Mouse (Mus musculus): Measurements from ENCODE around the gene Pecam1. TPM values are rescaled to one million over a fixed set of nuclear protein-coding genes. Genes with fewer than 3 reads are reported as not detected.
"Not testable (repeated sequence)": the region's sequence is repeated elsewhere in the genome, so short reads cannot be mapped to it uniquely, and the experiment has no call there.

Pecam1 gene
- polyA plus RNA-seq, 1 experiment from 2014 or later, result 12.4 TPM

DNA sequence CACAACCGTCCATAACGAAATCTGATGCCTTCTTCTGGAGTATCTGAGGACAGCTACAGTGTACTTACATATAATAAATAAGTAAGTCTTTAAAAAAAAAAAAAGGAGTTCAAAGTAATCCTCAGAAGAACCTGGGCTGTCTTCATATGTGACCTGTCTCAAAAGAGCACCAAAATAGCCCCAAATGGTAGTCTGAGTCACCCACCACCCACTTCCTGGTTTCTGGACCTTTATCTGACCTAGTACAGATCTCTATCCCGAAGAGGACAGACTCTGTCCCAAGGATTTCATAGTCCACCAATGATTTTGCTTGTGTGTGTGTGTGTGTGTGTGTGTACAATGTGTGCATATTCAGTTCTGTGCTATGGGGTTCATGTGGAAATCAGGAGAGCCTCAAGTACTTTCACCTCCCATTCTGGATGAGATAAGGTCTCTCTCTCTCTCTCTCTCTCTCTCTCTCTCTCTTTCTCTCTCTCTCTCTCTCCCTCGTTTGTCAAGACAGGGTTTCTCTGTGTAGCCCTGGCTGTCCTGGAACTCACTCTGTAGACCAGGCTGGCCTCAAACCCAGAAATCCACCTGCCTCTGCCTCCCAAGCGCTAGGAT, 93.4 kb downstream of the Pecam1 start:
- ATAC-seq; H3K36me3 ChIP-seq (ENCODE audit: poor library complexity, severe bottlenecking); H3K9me3 ChIP-seq (replicated peaks); H3K27ac ChIP-seq; H3K4me3 ChIP-seq; H3K27me3 ChIP-seq; H3K9ac ChIP-seq; H3K4me2 ChIP-seq: not testable (repeated sequence)
- 85% methylated on average over 5 of the region's 5 CpGs for whole genome bisulfite sequencing
- H3K4me1 ChIP-seq, result peaks cover 36% of the 10 kb centered on the region

DNA sequence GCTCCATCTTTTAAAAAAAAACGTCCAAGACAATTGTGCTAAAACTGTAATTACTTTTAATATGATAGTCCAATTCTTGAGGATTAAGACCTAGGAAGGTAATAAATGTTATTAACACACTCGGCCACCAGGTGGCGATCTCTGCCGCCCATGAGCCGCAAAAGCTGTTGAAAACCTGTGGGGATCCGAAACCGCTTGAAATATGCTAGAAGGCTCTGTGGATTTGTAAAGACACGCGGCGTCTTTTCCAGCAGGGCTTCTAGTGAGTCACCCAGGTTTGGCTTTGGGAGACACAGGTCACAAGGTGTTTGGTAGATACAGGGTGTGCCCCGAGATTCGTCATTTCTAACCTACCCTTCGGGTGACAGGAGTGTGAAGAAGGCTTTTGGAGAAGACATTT, 102.1 kb downstream of the Pecam1 start:
- Histone ChIP-seq H3K4me3 (no peak overlapping the region), H3K9ac (no peak overlapping the region), H3K4me1 (no peaks in the 10 kb centered on the region), H3K9me3 (replicated peaks) (no peaks in the 10 kb centered on the region), H3K27ac (no peak overlapping the region), H3K27me3 (no peaks in the 10 kb centered on the region), H3K36me3 (ENCODE audit: poor library complexity, severe bottlenecking) (no peaks in the 10 kb centered on the region), H3K4me2 (no peak overlapping the region)
- 25% methylated on average over 13 of the region's 13 CpGs for WGBS
- 0 out of 2 replicates have a peak, but pooled peaks have one; percentile 30 for ATAC-seq

DNA sequence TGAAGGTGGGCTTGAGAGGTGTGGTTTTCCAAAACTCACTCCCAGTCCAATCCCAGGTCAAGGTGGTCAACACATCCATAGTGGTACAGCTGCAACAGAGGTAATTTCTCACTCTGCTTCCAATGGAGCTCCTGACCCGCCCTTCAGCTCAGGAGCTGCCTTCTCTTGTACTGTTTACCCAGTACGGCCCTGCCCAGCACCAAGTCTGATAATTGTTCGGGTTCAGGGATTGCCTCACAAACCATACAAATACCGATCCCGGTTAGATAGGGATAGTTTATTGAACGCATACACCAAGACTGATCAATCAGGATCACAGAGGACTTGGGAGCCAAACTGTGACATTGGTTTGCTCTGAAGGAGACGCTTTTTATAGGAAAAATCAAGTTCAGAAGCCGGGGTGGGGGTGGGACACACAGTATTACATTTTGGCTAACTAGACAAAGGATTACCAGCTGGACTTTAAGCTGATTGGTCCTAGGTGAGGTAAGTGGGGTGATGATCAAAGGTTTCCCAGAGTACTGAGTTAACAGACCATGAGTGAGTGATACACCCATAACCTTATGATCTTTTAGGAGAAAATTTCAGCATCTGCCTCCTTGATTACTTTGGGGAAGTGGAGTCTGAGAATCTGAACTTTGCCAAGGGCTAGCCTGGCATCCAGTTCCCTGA, 107.3 kb downstream of the Pecam1 start:
- no peak for ATAC-seq
- H3K4me3 ChIP-seq, result no peak overlapping the region
- H3K4me1 ChIP-seq, result peaks cover 23% of the 10 kb centered on the region
- no peak overlapping the region for H3K27ac ChIP-seq
- no peak overlapping the region for H3K4me2 ChIP-seq
- no peaks in the 10 kb centered on the region for H3K9me3 ChIP-seq (replicated peaks)
- WGBS, result 79% methylated on average over 8 of the region's 8 CpGs
- no peaks in the 10 kb centered on the region for H3K36me3 ChIP-seq (ENCODE audit: poor library complexity, severe bottlenecking)
- H3K9ac ChIP-seq, result no peak overlapping the region
- H3K27me3 ChIP-seq, result no peaks in the 10 kb centered on the region

GRCm38 (mm10) chr11:106641580-106641979, 108.8 kb downstream of the Pecam1 start:
- peaks cover 31% of the 10 kb centered on the region for H3K4me1 ChIP-seq
- no peak overlapping the region for H3K4me3 ChIP-seq
- no peak overlapping the region for H3K4me2 ChIP-seq
- H3K9me3 ChIP-seq (replicated peaks), result no peaks in the 10 kb centered on the region
- H3K9ac ChIP-seq, result no peak overlapping the region
- H3K27ac ChIP-seq, result no peak overlapping the region
- WGBS, result 71% methylated on average over 1 of the region's 1 CpGs
- no peaks in the 10 kb centered on the region for H3K36me3 ChIP-seq (ENCODE audit: poor library complexity, severe bottlenecking)
- no peak for ATAC-seq
- no peaks in the 10 kb centered on the region for H3K27me3 ChIP-seq

DNA sequence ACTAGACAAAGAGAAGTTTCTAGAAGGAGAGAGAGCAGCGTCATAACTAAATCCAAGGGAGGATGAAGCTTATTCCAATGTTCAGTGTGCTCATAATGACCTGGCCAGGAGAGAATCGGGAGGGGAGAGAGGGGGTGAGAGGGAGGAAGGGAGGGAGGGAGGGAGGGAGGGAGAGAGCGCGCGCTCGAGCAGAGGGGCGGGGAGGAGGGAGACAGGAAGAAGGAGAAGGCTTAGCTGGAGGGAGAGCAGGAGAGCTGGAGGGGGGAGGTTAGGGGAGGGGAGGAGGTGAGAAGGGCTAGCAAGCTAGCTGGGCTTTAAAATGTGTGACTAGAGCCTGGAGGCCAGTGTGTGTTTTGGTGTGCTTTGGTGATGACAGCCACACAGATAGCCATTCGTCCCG, 110.4 kb downstream of the Pecam1 start:
- Histone ChIP-seq H3K27me3 (no peaks in the 10 kb centered on the region), H3K27ac (no peak overlapping the region), H3K9ac (0 out of 2 replicates have a peak overlapping the region, but pooled peaks have one; percentile 40), H3K4me3 (no peak overlapping the region), H3K9me3 (replicated peaks) (no peaks in the 10 kb centered on the region), H3K36me3 (ENCODE audit: poor library complexity, severe bottlenecking) (no peaks in the 10 kb centered on the region), H3K4me1 (peaks cover 31% of the 10 kb centered on the region), H3K4me2 (no peak overlapping the region)
- 20% methylated on average over 9 of the region's 9 CpGs for WGBS
- ATAC-seq, result no peak

- H3K36me3 ChIP-seq (ENCODE audit: poor library complexity, severe bottlenecking), result no peaks in the 10 kb centered on the region
- no peak overlapping the region for H3K9ac ChIP-seq
- peak overlapping the region; percentile 42; the same call in 1 of the 2 replicates for H3K27ac ChIP-seq
- H3K4me3 ChIP-seq, result no peak overlapping the region
- H3K9me3 ChIP-seq (replicated peaks), result no peaks in the 10 kb centered on the region
- 3% methylated on average over 5 of the region's 5 CpGs for WGBS
- ATAC-seq, result peak; percentile 90
- no peaks in the 10 kb centered on the region for H3K27me3 ChIP-seq
- H3K4me2 ChIP-seq, result peak overlapping the region; percentile 5; the same call in 1 of the 2 replicates
- H3K4me1 ChIP-seq, result peaks cover 31% of the 10 kb centered on the region
These were observed 111.1 kb downstream of the Pecam1 start for GRCm38 (mm10) chr11:106639356-106639692.

- H3K27ac ChIP-seq, result no peak overlapping the region
- no peak overlapping the region for H3K9ac ChIP-seq
- peaks cover 31% of the 10 kb centered on the region for H3K4me1 ChIP-seq
- no peaks in the 10 kb centered on the region for H3K27me3 ChIP-seq
- ATAC-seq, result peak; percentile 79
- H3K36me3 ChIP-seq (ENCODE audit: poor library complexity, severe bottlenecking), result no peaks in the 10 kb centered on the region
- no peak overlapping the region for H3K4me2 ChIP-seq
- H3K4me3 ChIP-seq, result no peak overlapping the region
- no peaks in the 10 kb centered on the region for H3K9me3 ChIP-seq (replicated peaks)
- 20% methylated on average over 9 of the region's 9 CpGs for WGBS
These were observed 111.7 kb downstream of the Pecam1 start for GRCm38 (mm10) chr11:106638551-106639355.

GRCm38 (mm10) chr11:106637754-106638153, 112.7 kb downstream of the Pecam1 start:
- peaks cover 8% of the 10 kb centered on the region for H3K9me3 ChIP-seq (replicated peaks)
- 11% methylated on average over 7 of the region's 7 CpGs for WGBS
- H3K9ac ChIP-seq, result no peak overlapping the region
- H3K4me2 ChIP-seq, result no peak overlapping the region
- no peaks in the 10 kb centered on the region for H3K27me3 ChIP-seq
- H3K36me3 ChIP-seq (ENCODE audit: poor library complexity, severe bottlenecking), result no peaks in the 10 kb centered on the region
- no peak overlapping the region for H3K27ac ChIP-seq
- no peak for ATAC-seq
- H3K4me1 ChIP-seq, result peaks cover 31% of the 10 kb centered on the region
- no peak overlapping the region for H3K4me3 ChIP-seq

GRCm38 (mm10) chr11:106635946-106636345, 114.5 kb downstream of the Pecam1 start:
- H3K4me2 ChIP-seq, result no peak overlapping the region
- H3K27me3 ChIP-seq, result no peaks in the 10 kb centered on the region
- peaks cover 19% of the 10 kb centered on the region for H3K9me3 ChIP-seq (replicated peaks)
- no peak overlapping the region for H3K9ac ChIP-seq
- no peak for ATAC-seq
- no peak overlapping the region for H3K4me3 ChIP-seq
- H3K36me3 ChIP-seq (ENCODE audit: poor library complexity, severe bottlenecking), result no peaks in the 10 kb centered on the region
- WGBS, result 54% methylated on average over 2 of the region's 2 CpGs
- H3K4me1 ChIP-seq, result peaks cover 31% of the 10 kb centered on the region
- H3K27ac ChIP-seq, result no peak overlapping the region

- H3K4me2 ChIP-seq; H3K4me3 ChIP-seq; ATAC-seq; H3K27me3 ChIP-seq; H3K9ac ChIP-seq; H3K27ac ChIP-seq; H3K36me3 ChIP-seq (ENCODE audit: poor library complexity, severe bottlenecking): not testable (repeated sequence)
- Histone ChIP-seq H3K4me1 (peaks cover 19% of the 10 kb centered on the region), H3K9me3 (replicated peaks) (peaks cover 19% of the 10 kb centered on the region)
- 90% methylated on average over 3 of the region's 3 CpGs for WGBS
These were observed 116.3 kb downstream of the Pecam1 start for GRCm38 (mm10) chr11:106634175-106634574.

DNA sequence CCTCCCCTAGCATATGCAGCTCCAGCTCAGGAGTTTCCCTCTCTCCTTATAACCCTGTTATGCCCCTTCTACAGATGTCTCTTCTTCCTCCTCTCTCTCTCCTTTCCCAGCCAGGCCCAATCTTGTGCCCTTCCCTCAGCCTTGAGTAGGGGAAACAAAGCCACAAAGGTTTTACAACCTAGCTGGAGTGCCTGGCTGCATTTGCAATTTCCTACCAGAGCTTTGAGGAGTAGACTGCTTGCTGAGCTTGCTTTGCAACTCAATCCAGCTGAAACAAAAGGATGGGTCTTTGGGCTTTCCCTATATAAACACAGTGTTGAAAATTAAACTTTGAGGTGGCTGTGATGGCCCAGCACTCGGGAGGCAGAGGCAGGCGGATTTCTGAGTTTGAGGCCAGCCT, 117.0 kb downstream of the Pecam1 start:
- no peak overlapping the region for H3K9ac ChIP-seq
- H3K4me1 ChIP-seq, result peaks cover 12% of the 10 kb centered on the region
- H3K4me3 ChIP-seq, result no peak overlapping the region
- no peak for ATAC-seq
- no peaks in the 10 kb centered on the region for H3K36me3 ChIP-seq (ENCODE audit: poor library complexity, severe bottlenecking)
- WGBS, result 87% methylated on average over 2 of the region's 2 CpGs
- H3K4me2 ChIP-seq, result no peak overlapping the region
- H3K27ac ChIP-seq, result no peak overlapping the region
- peaks cover 19% of the 10 kb centered on the region for H3K9me3 ChIP-seq (replicated peaks)
- H3K27me3 ChIP-seq, result no peaks in the 10 kb centered on the region

- WGBS, result 25% methylated on average over 6 of the region's 6 CpGs
- Histone ChIP-seq H3K4me1 (no peaks in the 10 kb centered on the region), H3K9me3 (replicated peaks) (peaks cover 10% of the 10 kb centered on the region), H3K27ac (no peak overlapping the region), H3K27me3 (no peaks in the 10 kb centered on the region), H3K36me3 (ENCODE audit: poor library complexity, severe bottlenecking) (no peaks in the 10 kb centered on the region), H3K4me2 (no peak overlapping the region), H3K9ac (no peak overlapping the region), H3K4me3 (no peak overlapping the region)
- peak; percentile 55; the same call in 1 of the 2 replicates for ATAC-seq
These were observed 122.7 kb downstream of the Pecam1 start for GRCm38 (mm10) chr11:106627692-106628091.

Data from forebrain, embryonic 13.5 days (tissue).